Mouse (Mus musculus) activated CD4-positive, CD25-positive, alpha-beta regulatory T cell, adult 4 months (primary cell): ENCODE measurements around the gene Cd59b. TPM values are rescaled to one million over a fixed set of nuclear protein-coding genes. Genes with fewer than 3 reads are reported as not detected.

Source experiments
- ATAC-seq: one replicate; pipeline ENCODE4 v1.8.0; 2017
- polyA plus RNA-seq, 2 experiments: library from polyadenylated mRNA; unstranded; fragments of 100-300 nt; shearing (Covaris generic); gene quantifications; one replicate each; pipeline ENCODE4 v1.2.1; 2017

Cd59b gene
- polyA plus RNA-seq, 2 experiments from 2014 or later = not detected

GRCm38 (mm10) chr2:104120312-104120711 lies 50.7 kb downstream of the Cd59b start:
- no peak for ATAC-seq

GRCm38 (mm10) chr2:104121681-104122504 lies 52.2 kb downstream of the Cd59b start:
- ATAC-seq = no peak

- peak; percentile 87 for ATAC-seq
These were observed 53.1 kb downstream of the Cd59b start, which contains the start of gene A930018P22Rik for GRCm38 (mm10) chr2:104122505-104123378. A930018P22Rik (plus strand) TSS chr2:104122769.

- ATAC-seq = no peak
These were observed 53.9 kb downstream of the Cd59b start for GRCm38 (mm10) chr2:104123540-104123939.

GRCm38 (mm10) chr2:104124071-104124470 lies 54.4 kb downstream of the Cd59b start:
- ATAC-seq = no peak

- no peak for ATAC-seq
These were observed 59.3 kb downstream of the Cd59b start for GRCm38 (mm10) chr2:104128803-104129531.

- no peak for ATAC-seq
These were observed 60.5 kb downstream of the Cd59b start for GRCm38 (mm10) chr2:104130165-104130564.

GRCm38 (mm10) chr2:104130969-104131368 lies 61.3 kb downstream of the Cd59b start:
- ATAC-seq = no peak

- ATAC-seq = no peak
These were observed 62.7 kb downstream of the Cd59b start for GRCm38 (mm10) chr2:104132266-104132859.

- no peak for ATAC-seq
These were observed 63.6 kb downstream of the Cd59b start for GRCm38 (mm10) chr2:104133042-104133810.

- ATAC-seq = peak; percentile 87
These were observed 64.8 kb downstream of the Cd59b start for GRCm38 (mm10) chr2:104134150-104135056.

GRCm38 (mm10) chr2:104135920-104136319 lies 66.3 kb downstream of the Cd59b start:
- ATAC-seq = no peak

Other genes with a start within 250 kb of the Cd59b start
- gene Lmo2, start 111.9 kb upstream of the Cd59b start, polyA plus RNA-seq = 1 to 10 TPM in 1 of 2 experiments, under 1 TPM in 1; 0.21 to 1.6 TPM
- gene Fbxo3, start 42.1 kb upstream of the Cd59b start, polyA plus RNA-seq = 10 to 100 TPM; 44.4 to 46.3 TPM
- gene 4931422A03Rik, start 41.5 kb upstream of the Cd59b start, polyA plus RNA-seq = under 1 TPM in 1 of 2 experiments, not detected in 1; 0.59 TPM
- not detected for gene Gm10912, start 4.0 kb upstream of the Cd59b start, polyA plus RNA-seq
- gene Gm10799, start 1.3 kb upstream of the Cd59b start, polyA plus RNA-seq = not detected
- under 1 TPM in 1 of 2 experiments, not detected in 1; 0.20 TPM for gene Cd59a, start 26.0 kb downstream of the Cd59b start, polyA plus RNA-seq
- gene A930018P22Rik, start 52.9 kb downstream of the Cd59b start, polyA plus RNA-seq = not detected